Mouse (Mus musculus) embryonic facial prominence, embryonic 14.5 days (tissue): ENCODE measurements around the gene Gm853. TPM values are rescaled to one million over a fixed set of nuclear protein-coding genes. Genes with fewer than 3 reads are reported as not detected.
"Not testable (repeated sequence)": the region's sequence is repeated elsewhere in the genome, so short reads cannot be mapped to it uniquely, and the experiment has no call there.

Experiments
- ATAC-seq: fragments of 200-750 bp; cut with Nextera tagmentation; 2 replicates; pipeline ENCODE4 v1.8.0; 2017; ENCODE audit warnings: low read depth, moderate number of reproducible peaks, moderate TSS enrichment
- DNase-seq: peaks from one replicate; pipeline ENCODE4 v3.0.0-alpha.2; 2015; ENCODE audit warnings: low spot score
- H3K27ac ChIP-seq: fragments of 300-500 bp; sonication (generic); replicated peaks from 2 replicates; pipeline ENCODE4 v1.5.1; 2014; ENCODE audit warnings: low read depth, mild to moderate bottlenecking, low read length, moderate library complexity
- H3K27me3 ChIP-seq: fragments of 300-500 bp; sonication (generic); replicated peaks from 2 replicates; pipeline ENCODE4 v1.6.1; 2014; ENCODE audit warnings: low read length; ENCODE audit not compliant: control insufficient read depth, insufficient read depth
- H3K36me3 ChIP-seq: fragments of 300-500 bp; sonication (generic); 2 replicates; pipeline ENCODE4 v1.6.1; 2014; ENCODE audit warnings: low read length, mixed read lengths; ENCODE audit not compliant: control insufficient read depth, insufficient read depth
- H3K4me1 ChIP-seq: fragments of 300-500 bp; sonication (generic); 2 replicates; pipeline ENCODE4 v1.6.1; 2014; ENCODE audit warnings: antibody characterized with exemption, low read length; ENCODE audit not compliant: control insufficient read depth, insufficient read depth
- H3K4me2 ChIP-seq: fragments of 300-500 bp; sonication (generic); 2 replicates; pipeline ENCODE4 v1.6.1; 2014; ENCODE audit warnings: low read depth, mild to moderate bottlenecking, low read length, moderate library complexity, mixed read lengths
- H3K4me3 ChIP-seq: fragments of 300-500 bp; sonication (generic); 2 replicates; pipeline ENCODE4 v1.5.1; 2014; ENCODE audit warnings: low read depth, mild to moderate bottlenecking, low read length
- H3K9ac ChIP-seq: fragments of 300-500 bp; sonication (generic); 2 replicates; pipeline ENCODE4 v1.6.1; 2014; ENCODE audit warnings: low read depth, mild to moderate bottlenecking, low read length, moderate library complexity, mixed read lengths
- H3K9me3 ChIP-seq: fragments of 300-500 bp; sonication (generic); 2 replicates; pipeline ENCODE4 v1.6.1; 2016; ENCODE audit warnings: low read length; ENCODE audit not compliant: control insufficient read depth
- WGBS: fragments of 180-500 bp; shearing (Covaris S2); extraction: QIAGEN DNeasy Blood & Tissue Kit; methylation state at CpG from one replicate; pipeline ENCODE4 v1.1.7; 2014; 5-methylcytosine and 5-hydroxymethylcytosine counted together
- polyA plus RNA-seq: library from polyadenylated mRNA; unstranded; fragments of >200 nt; fragmentation: Nextera tagmentation; extraction: Ambion mirVana; gene quantifications from 2 replicates; pipeline ENCODE4 v1.2.1, GENCODE M21; 2014

Gm853 gene
- polyA plus RNA-seq, 1 experiment from 2014 or later, result not detected

DNA sequence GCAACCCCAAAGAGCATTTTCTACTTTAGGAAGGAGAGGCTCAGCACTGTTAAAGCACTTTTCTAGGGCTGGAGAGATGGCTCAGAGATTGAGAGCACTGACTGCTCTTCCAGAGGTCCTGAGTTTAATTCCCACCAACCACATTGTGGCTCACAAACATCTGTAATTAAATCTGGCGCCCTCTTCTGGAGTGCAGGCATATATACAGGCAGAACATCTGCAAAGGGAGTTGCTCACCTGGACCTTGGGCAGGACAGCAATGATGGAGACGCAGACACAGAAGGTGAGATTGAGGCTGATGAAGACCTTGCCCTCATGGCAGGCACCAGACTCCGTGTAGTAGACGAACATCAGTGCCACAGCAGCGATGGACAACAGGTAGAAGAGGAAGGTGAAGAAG lies 38.2 kb upstream of the Gm853 start:
- Histone ChIP-seq H3K4me2 (no peak overlapping the region), H3K36me3 (peaks cover 80% of the 10 kb centered on the region), H3K4me3 (no peak overlapping the region), H3K27ac (no peak overlapping the region), H3K27me3 (no peaks in the 10 kb centered on the region), H3K9me3 (no peaks in the 10 kb centered on the region), H3K4me1 (peaks cover 4% of the 10 kb centered on the region; the same call in 1 of the 2 replicates), H3K9ac (no peak overlapping the region)
- ATAC-seq, result no peak
- WGBS, result 31% methylated on average over 5 of the region's 5 CpGs
- DNase-seq, result no peak

DNA sequence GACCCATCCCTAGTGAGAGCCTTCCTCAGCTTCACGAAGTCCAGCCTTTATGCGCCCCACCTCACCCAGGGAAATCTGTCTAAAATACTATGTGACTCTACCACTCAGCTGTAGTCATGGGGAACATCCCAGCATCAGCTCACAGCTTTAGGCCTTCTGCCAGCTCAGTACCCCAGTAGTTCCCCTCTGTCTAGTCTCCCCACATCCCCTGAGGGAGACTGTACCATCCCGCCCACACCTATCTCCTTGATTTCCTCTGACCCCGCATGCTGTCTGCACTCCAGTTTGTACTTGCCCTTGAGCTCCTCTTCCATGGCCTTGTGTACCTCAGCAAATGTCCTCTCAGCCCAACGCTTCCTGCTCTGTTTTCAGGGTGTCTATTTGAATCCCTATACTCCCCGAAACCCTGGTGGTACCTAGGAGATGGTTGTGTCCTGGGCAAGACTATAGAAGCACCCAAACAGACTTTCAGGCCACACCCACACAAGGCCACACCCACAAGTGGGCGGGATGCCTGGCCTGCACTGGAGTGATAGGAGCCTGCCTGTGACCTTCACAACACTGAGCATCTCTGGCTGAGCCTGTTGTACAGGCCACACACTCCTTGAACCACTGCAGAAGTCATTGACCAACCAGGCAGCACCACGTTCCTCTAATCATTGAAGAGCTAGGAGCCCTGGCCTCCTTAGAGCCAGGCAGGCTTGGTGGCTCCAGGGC lies 30.4 kb upstream of the Gm853 start:
- WGBS, result 69% methylated on average over 7 of the region's 8 CpGs
- ATAC-seq (no peak), DNase-seq (no peak)
- no peak overlapping the region for H3K9ac ChIP-seq
- H3K27me3 ChIP-seq, result no peaks in the 10 kb centered on the region
- peaks cover 56% of the 10 kb centered on the region for H3K36me3 ChIP-seq
- no peaks in the 10 kb centered on the region for H3K4me1 ChIP-seq
- H3K9me3 ChIP-seq, result no peaks in the 10 kb centered on the region
- no peak overlapping the region for H3K4me2 ChIP-seq
- H3K27ac ChIP-seq, result no peak overlapping the region
- H3K4me3 ChIP-seq, result no peak overlapping the region

- 46% methylated on average over 3 of the region's 3 CpGs for WGBS
- H3K36me3 ChIP-seq, result peaks cover 49% of the 10 kb centered on the region
These were observed 29.6 kb upstream of the Gm853 start for GRCm38 (mm10) chr4:130251763-130252162.

DNA sequence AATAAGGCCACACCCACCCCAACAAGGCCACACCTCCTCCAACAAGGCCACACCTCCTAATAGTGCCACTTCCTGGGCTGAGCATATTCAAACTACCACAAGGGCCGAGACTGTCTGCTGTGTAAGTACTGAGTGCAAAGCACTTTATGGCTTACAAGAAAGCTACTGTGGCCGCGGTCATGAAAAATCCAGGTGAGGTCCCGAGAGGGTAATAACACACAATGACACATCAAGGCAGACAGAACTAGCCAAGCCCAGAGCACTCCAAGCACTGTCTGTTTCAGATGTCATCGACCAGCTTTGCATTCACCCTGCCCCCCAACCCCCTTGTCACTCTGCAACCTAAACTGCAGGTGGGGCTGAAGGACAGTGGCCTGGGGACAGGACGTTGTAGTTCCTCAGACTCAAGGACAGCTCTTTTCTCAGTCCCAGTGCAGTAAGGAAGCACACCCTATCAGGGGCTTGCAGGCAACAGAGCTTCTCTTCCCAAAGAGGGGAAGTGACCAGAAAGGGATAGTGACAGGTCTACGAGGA lies 29.0 kb upstream of the Gm853 start:
- Histone ChIP-seq H3K36me3 (peaks cover 44% of the 10 kb centered on the region), H3K27ac (no peak overlapping the region), H3K4me3 (no peak overlapping the region), H3K9ac (no peak overlapping the region), H3K4me2 (no peak overlapping the region), H3K27me3 (no peaks in the 10 kb centered on the region), H3K9me3 (no peaks in the 10 kb centered on the region), H3K4me1 (no peaks in the 10 kb centered on the region)
- DNase-seq (no peak), ATAC-seq (no peak)
- WGBS, result 42% methylated on average over 7 of the region's 7 CpGs

More at GRCm38 (mm10) chr4:130251763-130252162, 29.6 kb upstream of the Gm853 start:
- Histone ChIP-seq H3K4me1 (no peaks in the 10 kb centered on the region), H3K9ac (no peak overlapping the region), H3K4me2 (no peak overlapping the region), H3K4me3 (no peak overlapping the region), H3K27me3 (no peaks in the 10 kb centered on the region), H3K9me3 (no peaks in the 10 kb centered on the region), H3K27ac (no peak overlapping the region)
- DNase-seq (no peak), ATAC-seq (no peak)

- DNase-seq, result no peak
- no peak for ATAC-seq
- H3K4me3 ChIP-seq, result no peak overlapping the region
These were observed 26.4 kb upstream of the Gm853 start for GRCm38 (mm10) chr4:130248636-130249035.

GRCm38 (mm10) chr4:130246132-130246531 lies 23.9 kb upstream of the Gm853 start:
- no peaks in the 10 kb centered on the region for H3K27me3 ChIP-seq
- no peak overlapping the region for H3K9ac ChIP-seq
- H3K4me1 ChIP-seq, result no peaks in the 10 kb centered on the region
- DNase-seq (peak; percentile 88), ATAC-seq (peak; percentile 50)
- H3K27ac ChIP-seq, result no peak overlapping the region
- no peak overlapping the region for H3K4me3 ChIP-seq
- no peak overlapping the region for H3K4me2 ChIP-seq
- WGBS, result 2% methylated on average over 6 of the region's 6 CpGs
- H3K9me3 ChIP-seq, result no peaks in the 10 kb centered on the region
- peaks cover 9% of the 10 kb centered on the region; the same call in 1 of the 2 replicates for H3K36me3 ChIP-seq

More at GRCm38 (mm10) chr4:130248636-130249035, 26.4 kb upstream of the Gm853 start:
- Histone ChIP-seq H3K27ac (no peak overlapping the region), H3K4me2 (no peak overlapping the region), H3K4me1 (no peaks in the 10 kb centered on the region), H3K9me3 (no peaks in the 10 kb centered on the region), H3K27me3 (no peaks in the 10 kb centered on the region), H3K36me3 (peaks cover 21% of the 10 kb centered on the region), H3K9ac (no peak overlapping the region)
- WGBS, result 58% methylated on average over 3 of the region's 3 CpGs

DNA sequence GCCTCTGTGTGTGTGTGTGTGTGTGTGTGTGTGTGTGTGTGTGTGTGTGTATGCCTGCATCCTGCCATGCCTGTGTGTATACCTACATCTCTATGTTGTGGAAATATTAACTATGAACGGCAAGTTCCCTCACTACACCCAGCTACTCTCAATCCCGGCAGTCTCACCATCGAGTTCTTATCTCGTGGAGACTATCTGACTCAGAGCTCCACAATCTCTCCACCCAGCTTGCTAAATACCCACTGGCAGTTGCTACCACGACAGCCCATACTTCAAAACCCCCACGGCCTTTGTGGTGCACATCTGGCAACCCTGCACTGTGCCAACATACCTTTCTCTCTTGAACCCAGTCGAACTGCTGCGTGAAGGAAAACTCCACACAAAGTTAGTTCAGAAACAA lies 22.5 kb upstream of the Gm853 start:
- DNase-seq, result no peak
- H3K9ac ChIP-seq, result no peak overlapping the region
- H3K27ac ChIP-seq, result no peak overlapping the region
- H3K9me3 ChIP-seq, result no peaks in the 10 kb centered on the region
- H3K4me2 ChIP-seq, result no peak overlapping the region
- 74% methylated on average over 8 of the region's 8 CpGs for whole genome bisulfite sequencing
- no peak for ATAC-seq
- no peaks in the 10 kb centered on the region for H3K4me1 ChIP-seq
- no peak overlapping the region for H3K4me3 ChIP-seq
- no peaks in the 10 kb centered on the region for H3K27me3 ChIP-seq
- no peaks in the 10 kb centered on the region for H3K36me3 ChIP-seq

GRCm38 (mm10) chr4:130243621-130244020 lies 21.4 kb upstream of the Gm853 start:
- not testable (repeated sequence) for H3K27me3 ChIP-seq, H3K4me2 ChIP-seq, H3K27ac ChIP-seq, H3K4me3 ChIP-seq, DNase-seq, ATAC-seq, H3K9me3 ChIP-seq, H3K4me1 ChIP-seq, H3K9ac ChIP-seq, H3K36me3 ChIP-seq
- WGBS, result 62% methylated on average over 1 of the region's 1 CpGs

DNA sequence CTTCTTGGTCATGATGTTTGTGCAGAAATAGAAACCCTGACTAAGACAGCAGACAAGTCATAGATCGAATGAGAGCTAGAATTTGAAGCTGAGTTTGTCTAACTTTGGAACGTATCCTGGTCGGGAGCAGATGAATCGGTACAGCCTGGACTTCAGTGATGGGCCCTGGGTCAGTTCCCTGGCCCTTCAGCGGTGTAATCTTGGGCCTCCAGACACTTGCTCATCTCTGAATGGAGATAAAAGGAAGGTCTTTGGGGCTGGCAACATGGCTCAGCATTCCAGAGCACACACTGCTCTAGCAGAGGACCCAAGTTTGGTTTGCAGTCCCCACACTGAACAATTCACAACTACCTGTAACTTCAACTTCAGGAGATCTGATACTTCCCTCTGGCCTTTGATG lies 20.8 kb upstream of the Gm853 start:
- H3K36me3 ChIP-seq, result no peaks in the 10 kb centered on the region
- no peaks in the 10 kb centered on the region for H3K4me1 ChIP-seq
- H3K4me3 ChIP-seq, result no peak overlapping the region
- ATAC-seq, result no peak
- no peak for DNase-seq
- H3K9me3 ChIP-seq, result no peaks in the 10 kb centered on the region
- no peak overlapping the region for H3K27ac ChIP-seq
- no peaks in the 10 kb centered on the region for H3K27me3 ChIP-seq
- H3K9ac ChIP-seq, result no peak overlapping the region
- H3K4me2 ChIP-seq, result no peak overlapping the region
- 88% methylated on average over 5 of the region's 5 CpGs for WGBS
